Mouse (Mus musculus) activated CD4-positive, CD25-positive, alpha-beta regulatory T cell, adult 4 months (primary cell): ENCODE data around the gene Srrd. TPM values are rescaled to one million over a fixed set of nuclear protein-coding genes. Genes with fewer than 3 reads are reported as not detected.

ENCODE experiments used
- ATAC-seq: one replicate; pipeline ENCODE4 v1.8.0; 2017
- polyA plus RNA-seq, 2 experiments: library from polyadenylated mRNA; unstranded; fragments of 100-300 nt; shearing (Covaris generic); gene quantifications; one replicate each; pipeline ENCODE4 v1.2.1; 2017

Gene Srrd
- polyA plus RNA-seq, 2 experiments from 2014 or later: 1.5 to 2.7 TPM

- ATAC-seq: no peak
Observed at GRCm38 (mm10) chr5:112288193-112289141, 54.4 kb downstream of the Srrd start.

GRCm38 (mm10) chr5:112287652-112288051 lies 55.2 kb downstream of the Srrd start:
- ATAC-seq: no peak

Other genes starting within 250 kb of the Srrd start
- gene Cryba4, start 90.5 kb downstream of the Srrd start, polyA plus RNA-seq: not detected
- not detected for gene Crybb1, start 87.2 kb downstream of the Srrd start, polyA plus RNA-seq
- gene Tpst2, start 66.3 kb downstream of the Srrd start, polyA plus RNA-seq: 10 to 100 TPM; 75.0 to 86.1 TPM
- gene Tfip11, start 16.7 kb downstream of the Srrd start, polyA plus RNA-seq: 10 to 100 TPM; 11.8 to 18.4 TPM
- gene Hps4, start within 50 bp of the Srrd start, polyA plus RNA-seq: 10 to 100 TPM; 15.2 to 18.3 TPM
- not detected for gene Gm6583, start 13.0 kb upstream of the Srrd start, polyA plus RNA-seq
- gene Asphd2, start 51.8 kb upstream of the Srrd start, polyA plus RNA-seq: not detected
- gene Gm6588, start 106.4 kb upstream of the Srrd start, polyA plus RNA-seq: not detected
- not detected for gene Sez6l, start 234.1 kb upstream of the Srrd start, polyA plus RNA-seq